Mouse (Mus musculus) heart, embryonic 11.5 days (tissue): Measurements from ENCODE around the gene A930004D18Rik. TPM values are rescaled to one million over a fixed set of nuclear protein-coding genes. Genes with fewer than 3 reads are reported as not detected.

Experiments
- ATAC-seq: fragments of 200-750 bp; cut with Nextera tagmentation; replicated peaks from 2 replicates; pipeline ENCODE4 v1.8.0; 2017; ENCODE audit warnings: moderate library complexity; ENCODE audit not compliant: insufficient number of reproducible peaks, low FRiP score, low TSS enrichment
- H3K27ac ChIP-seq: fragments of 300-500 bp; sonication (generic); 2 replicates; pipeline ENCODE4 v1.5.1; 2014; ENCODE audit warnings: mild to moderate bottlenecking, low read depth, low read length
- H3K27me3 ChIP-seq: fragments of 300-500 bp; sonication (generic); 2 replicates; pipeline ENCODE4 v1.6.1; 2014; ENCODE audit warnings: mild to moderate bottlenecking, low read length, mixed read lengths; ENCODE audit not compliant: control insufficient read depth, insufficient read depth
- H3K36me3 ChIP-seq: fragments of 300-500 bp; sonication (generic); 2 replicates; pipeline ENCODE4 v1.6.1; 2014; ENCODE audit warnings: mild to moderate bottlenecking, low read length, moderate library complexity, mixed read lengths; ENCODE audit not compliant: control insufficient read depth, insufficient read depth
- H3K4me1 ChIP-seq: fragments of 300-500 bp; sonication (generic); 2 replicates; pipeline ENCODE4 v1.6.1; 2014; ENCODE audit warnings: low read length; ENCODE audit not compliant: control insufficient read depth, insufficient read depth
- H3K4me2 ChIP-seq: fragments of 300-500 bp; sonication (generic); 2 replicates; pipeline ENCODE4 v1.6.1; 2014; ENCODE audit warnings: mild to moderate bottlenecking, moderate library complexity
- H3K4me3 ChIP-seq: fragments of 300-500 bp; sonication (generic); 2 replicates; pipeline ENCODE4 v1.5.1; 2014; ENCODE audit warnings: low read depth, low read length
- H3K9ac ChIP-seq: fragments of 300-500 bp; sonication (generic); 2 replicates; pipeline ENCODE4 v1.6.1; 2014; ENCODE audit warnings: mild to moderate bottlenecking, low read depth, low read length, moderate library complexity
- H3K9me3 ChIP-seq: fragments of 300-500 bp; sonication (generic); replicated peaks from 2 replicates; pipeline ENCODE4 v1.6.1; 2016; ENCODE audit warnings: low read length; ENCODE audit not compliant: control insufficient read depth
- WGBS: fragments of 180-500 bp; shearing (Covaris S2); extraction: QIAGEN DNeasy Blood & Tissue Kit; methylation state at CpG from one replicate; pipeline ENCODE4 v1.1.7; 2014; ENCODE audit not compliant: insufficient replicate concordance; 5-methylcytosine and 5-hydroxymethylcytosine counted together
- polyA plus RNA-seq: library from polyadenylated mRNA; unstranded; fragments of >200 nt; fragmentation: Nextera tagmentation; extraction: Ambion mirVana; gene quantifications from 2 replicates; pipeline ENCODE4 v1.2.1, GENCODE M21; 2014

The A930004D18Rik gene
- polyA plus RNA-seq, 1 experiment from 2014 or later, result 7.1 TPM

DNA sequence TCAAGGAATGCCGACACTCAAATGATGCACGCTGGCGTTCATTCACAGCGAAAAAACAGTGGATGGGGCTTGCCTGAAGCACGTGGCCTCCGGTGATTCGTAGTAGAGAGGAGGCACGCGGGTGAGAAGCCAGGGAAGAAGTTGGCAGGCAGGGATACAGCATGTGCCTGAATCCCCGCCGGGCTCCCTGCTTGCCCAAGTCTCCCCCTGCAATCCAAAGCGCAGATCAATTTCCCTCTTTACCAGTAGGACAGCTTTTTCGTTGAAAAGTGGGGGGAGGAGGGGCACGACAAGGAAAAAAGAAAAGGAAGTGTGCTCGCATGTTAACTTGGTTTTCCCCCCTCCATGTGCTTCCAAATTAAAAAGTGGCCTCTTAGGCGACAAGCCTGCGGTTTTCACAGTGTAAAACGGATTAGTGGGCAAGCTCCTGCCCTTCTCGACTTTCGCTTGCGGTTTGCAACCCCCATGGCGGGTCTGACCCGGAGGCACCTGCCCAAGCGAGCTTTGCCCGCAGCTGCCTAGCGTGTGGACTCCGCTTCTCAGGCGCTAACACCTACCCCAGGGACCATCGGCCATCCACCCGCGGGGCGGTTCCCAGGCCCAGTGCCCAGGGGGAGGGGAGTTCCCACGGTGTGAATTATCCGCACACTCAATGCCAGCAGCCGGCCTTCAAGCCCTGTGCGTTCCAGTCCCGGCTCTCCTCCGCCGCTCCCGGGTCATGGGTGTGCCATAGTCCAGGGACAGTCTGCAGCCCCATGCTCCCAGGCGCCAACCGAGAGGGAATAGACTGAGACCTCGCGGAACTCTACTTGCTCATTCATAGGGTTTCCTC is 11.2 kb downstream of the A930004D18Rik start:
- peak; percentile 24 for ATAC-seq
- H3K27ac ChIP-seq, result peak overlapping the region; percentile 35

GRCm38 (mm10) chr2:18025781-18026115 is 11.8 kb downstream of the A930004D18Rik start:
- H3K36me3 ChIP-seq, result no peaks in the 10 kb centered on the region
- H3K4me3 ChIP-seq, result peak overlapping the region; percentile 73
- H3K4me2 ChIP-seq, result peak overlapping the region; percentile 98
- H3K9ac ChIP-seq, result peak overlapping the region; percentile 98
- peaks cover 11% of the 10 kb centered on the region; the same call in 1 of the 2 replicates for H3K4me1 ChIP-seq
- ATAC-seq, result no peak
- H3K9me3 ChIP-seq, result no peaks in the 10 kb centered on the region
- H3K27me3 ChIP-seq, result no peaks in the 10 kb centered on the region
- H3K27ac ChIP-seq, result peak overlapping the region; percentile 35
- WGBS, result 3% methylated on average over 14 of the region's 14 CpGs

More for the DNA sequence above, 11.2 kb downstream of the A930004D18Rik start:
- Histone ChIP-seq H3K9me3 (no peaks in the 10 kb centered on the region), H3K4me1 (peaks cover 13% of the 10 kb centered on the region; the same call in 1 of the 2 replicates), H3K36me3 (no peaks in the 10 kb centered on the region), H3K4me3 (peak overlapping the region; percentile 73), H3K9ac (peak overlapping the region; percentile 98), H3K27me3 (no peaks in the 10 kb centered on the region), H3K4me2 (peak overlapping the region; percentile 98)
- WGBS, result under 1% methylated on average over 44 of the region's 44 CpGs

DNA sequence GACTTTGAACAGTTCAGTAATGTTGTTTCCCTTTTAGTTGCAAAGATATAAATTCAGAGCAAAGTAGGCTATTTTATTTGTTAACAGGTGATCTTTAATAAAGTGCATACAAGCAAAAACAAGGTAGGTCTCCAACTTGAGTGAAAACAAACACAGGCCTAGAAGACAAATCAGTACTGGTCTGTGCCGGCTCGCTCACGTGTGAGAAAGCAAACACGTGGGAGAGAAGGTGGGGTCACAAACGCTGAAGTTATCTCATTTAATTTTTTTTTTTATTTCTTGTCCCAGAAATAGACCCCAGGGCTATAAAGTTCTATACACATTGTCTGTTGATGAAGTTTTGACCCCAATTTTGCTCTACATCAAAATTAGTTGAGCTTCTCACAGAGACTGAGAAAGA is 12.4 kb downstream of the A930004D18Rik start:
- H3K36me3 ChIP-seq, result no peaks in the 10 kb centered on the region
- H3K9ac ChIP-seq, result no peak overlapping the region
- no peak for ATAC-seq
- peak overlapping the region; percentile 98 for H3K4me2 ChIP-seq
- H3K4me1 ChIP-seq, result peaks cover 8% of the 10 kb centered on the region; the same call in 1 of the 2 replicates
- no peak overlapping the region for H3K4me3 ChIP-seq
- no peaks in the 10 kb centered on the region for H3K9me3 ChIP-seq
- 46% methylated on average over 5 of the region's 5 CpGs for WGBS
- no peaks in the 10 kb centered on the region for H3K27me3 ChIP-seq
- no peak overlapping the region for H3K27ac ChIP-seq

GRCm38 (mm10) chr2:18022886-18023285 is 14.7 kb downstream of the A930004D18Rik start:
- Histone ChIP-seq H3K9me3 (no peaks in the 10 kb centered on the region), H3K4me1 (peaks cover 5% of the 10 kb centered on the region; the same call in 1 of the 2 replicates), H3K4me3 (no peak overlapping the region), H3K4me2 (no peak overlapping the region), H3K9ac (no peak overlapping the region), H3K27ac (no peak overlapping the region), H3K36me3 (no peaks in the 10 kb centered on the region), H3K27me3 (no peaks in the 10 kb centered on the region)
- ATAC-seq, result no peak
- WGBS, result 63% methylated on average over 1 of the region's 1 CpGs

DNA sequence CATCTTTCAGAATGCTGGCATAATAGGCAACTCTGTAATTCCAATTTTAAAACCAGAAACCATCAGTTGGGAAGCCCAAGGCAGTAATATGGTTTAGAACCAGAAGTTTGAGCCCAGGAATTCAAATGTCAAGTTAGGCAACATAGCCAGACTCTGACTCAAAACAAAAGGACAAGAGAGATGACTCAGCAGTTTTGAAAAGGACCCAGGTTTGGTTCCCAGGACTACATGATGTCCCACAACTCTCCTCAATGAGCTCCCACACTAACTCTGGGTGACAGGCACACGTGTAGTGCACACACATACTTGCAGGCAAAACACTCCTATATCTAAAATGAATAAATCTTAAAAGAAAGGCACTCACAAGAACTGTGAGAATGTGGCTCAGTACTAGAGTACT is 18.4 kb downstream of the A930004D18Rik start:
- Histone ChIP-seq H3K9ac (no peak overlapping the region), H3K9me3 (no peaks in the 10 kb centered on the region), H3K4me1 (no peaks in the 10 kb centered on the region), H3K27me3 (no peaks in the 10 kb centered on the region), H3K4me2 (no peak overlapping the region), H3K27ac (no peak overlapping the region), H3K36me3 (no peaks in the 10 kb centered on the region), H3K4me3 (no peak overlapping the region)
- no peak for ATAC-seq
- WGBS, result 76% methylated on average over 1 of the region's 1 CpGs

DNA sequence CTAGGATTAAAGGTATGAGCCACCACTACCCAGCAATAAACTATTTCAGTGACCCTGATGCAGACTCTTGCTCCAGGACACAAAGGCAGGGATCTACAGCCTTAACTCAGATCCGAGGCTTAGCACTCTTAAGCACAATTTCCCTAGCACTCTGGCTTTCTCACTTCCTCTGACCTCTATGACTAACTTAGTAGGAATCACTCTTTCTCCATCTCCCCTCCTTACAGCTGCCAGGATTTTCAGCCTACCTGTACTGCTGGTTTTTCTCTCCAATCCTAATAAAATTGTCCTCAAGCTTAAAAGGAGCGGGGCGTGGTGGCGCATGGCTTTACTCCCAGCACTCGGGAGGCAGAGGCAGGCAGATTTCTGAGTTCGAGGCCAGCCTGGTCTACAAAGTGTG is 20.2 kb downstream of the A930004D18Rik start:
- no peaks in the 10 kb centered on the region for H3K36me3 ChIP-seq
- WGBS, result 88% methylated on average over 6 of the region's 6 CpGs
- H3K9me3 ChIP-seq, result no peaks in the 10 kb centered on the region
- ATAC-seq, result no peak
- H3K4me2 ChIP-seq, result no peak overlapping the region
- H3K4me3 ChIP-seq, result no peak overlapping the region
- no peaks in the 10 kb centered on the region for H3K27me3 ChIP-seq
- H3K4me1 ChIP-seq, result no peaks in the 10 kb centered on the region
- H3K9ac ChIP-seq, result no peak overlapping the region
- no peak overlapping the region for H3K27ac ChIP-seq

DNA sequence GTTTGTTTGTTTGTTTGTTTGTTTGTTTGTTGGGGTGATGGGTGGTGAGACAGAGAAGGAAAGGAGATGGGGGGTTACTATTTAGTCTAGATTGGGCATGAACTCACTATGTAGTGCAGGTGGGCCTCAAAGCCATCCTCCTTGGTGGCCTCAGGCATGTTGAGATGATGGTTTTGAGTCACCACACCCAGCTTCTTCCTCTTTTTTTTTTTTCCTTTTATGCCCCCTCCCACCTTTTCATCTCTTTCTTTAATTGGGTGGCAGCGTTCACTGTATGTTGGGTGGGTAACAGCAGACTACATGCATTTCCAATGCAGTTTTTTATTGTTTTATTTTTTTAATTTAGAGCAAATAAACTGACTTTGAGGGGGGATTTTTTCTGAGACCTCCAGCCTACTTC is 20.9 kb downstream of the A930004D18Rik start:
- no peaks in the 10 kb centered on the region for H3K4me1 ChIP-seq
- WGBS, result 84% methylated on average over 1 of the region's 1 CpGs
- H3K4me3 ChIP-seq, result no peak overlapping the region
- H3K27me3 ChIP-seq, result no peaks in the 10 kb centered on the region
- H3K36me3 ChIP-seq, result no peaks in the 10 kb centered on the region
- H3K4me2 ChIP-seq, result no peak overlapping the region
- H3K9ac ChIP-seq, result no peak overlapping the region
- no peaks in the 10 kb centered on the region for H3K9me3 ChIP-seq
- ATAC-seq, result no peak
- no peak overlapping the region for H3K27ac ChIP-seq

- no peak overlapping the region for H3K4me2 ChIP-seq
- H3K27ac ChIP-seq, result no peak overlapping the region
- no peak for ATAC-seq
- H3K36me3 ChIP-seq, result no peaks in the 10 kb centered on the region
- H3K9ac ChIP-seq, result no peak overlapping the region
- no peaks in the 10 kb centered on the region for H3K4me1 ChIP-seq
- 61% methylated on average over 3 of the region's 3 CpGs for WGBS
- no peaks in the 10 kb centered on the region for H3K27me3 ChIP-seq
- H3K9me3 ChIP-seq, result no peaks in the 10 kb centered on the region
- no peak overlapping the region for H3K4me3 ChIP-seq
Measured at GRCm38 (mm10) chr2:18015581-18015980, 22.0 kb downstream of the A930004D18Rik start.

DNA sequence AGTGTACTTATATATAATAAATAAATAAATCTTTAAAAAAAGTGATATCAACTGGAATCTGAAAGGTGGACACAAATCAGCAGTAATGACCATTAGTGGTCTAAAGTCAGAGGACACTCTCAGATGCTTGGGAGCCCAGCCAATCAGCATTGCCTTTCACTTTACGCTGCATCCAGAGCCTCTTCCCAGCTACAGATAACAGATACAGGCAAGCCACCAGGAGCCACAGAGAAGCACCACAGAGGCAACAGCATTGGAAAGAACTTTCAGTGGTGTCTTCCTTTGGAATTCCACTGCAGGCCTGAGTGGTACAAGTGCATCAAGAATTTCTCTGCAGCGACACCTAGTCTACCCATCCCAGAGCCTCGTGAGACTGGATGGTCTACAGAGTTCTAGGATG is 24.7 kb downstream of the A930004D18Rik start:
- Histone ChIP-seq H3K4me3 (no peak overlapping the region), H3K9ac (no peak overlapping the region), H3K27ac (no peak overlapping the region), H3K4me1 (no peaks in the 10 kb centered on the region), H3K36me3 (no peaks in the 10 kb centered on the region), H3K27me3 (no peaks in the 10 kb centered on the region), H3K4me2 (no peak overlapping the region), H3K9me3 (no peaks in the 10 kb centered on the region)
- no peak for ATAC-seq
- 58% methylated on average over 3 of the region's 3 CpGs for WGBS
